Mouse (Mus musculus) adrenal gland, postnatal 4 days (tissue): ENCODE data around the gene Anp32b. TPM values are rescaled to one million over a fixed set of nuclear protein-coding genes. Genes with fewer than 3 reads are reported as not detected.

ENCODE experiments used
- DNase-seq, 2 experiments: peaks; one replicate each; pipeline ENCODE4 v3.0.0; 2021 to 2022; ENCODE audit warnings: low spot score in 2 of 2, mixed read lengths in 2 of 2
- total RNA-seq, 2 experiments: library from RNA; stranded (reverse); gene quantifications; 2 replicates each; pipeline ENCODE4 v1.2.3; 2021

Anp32b gene
- total RNA-seq, 2 experiments from 2014 or later, result 185 to 204 TPM

DNA sequence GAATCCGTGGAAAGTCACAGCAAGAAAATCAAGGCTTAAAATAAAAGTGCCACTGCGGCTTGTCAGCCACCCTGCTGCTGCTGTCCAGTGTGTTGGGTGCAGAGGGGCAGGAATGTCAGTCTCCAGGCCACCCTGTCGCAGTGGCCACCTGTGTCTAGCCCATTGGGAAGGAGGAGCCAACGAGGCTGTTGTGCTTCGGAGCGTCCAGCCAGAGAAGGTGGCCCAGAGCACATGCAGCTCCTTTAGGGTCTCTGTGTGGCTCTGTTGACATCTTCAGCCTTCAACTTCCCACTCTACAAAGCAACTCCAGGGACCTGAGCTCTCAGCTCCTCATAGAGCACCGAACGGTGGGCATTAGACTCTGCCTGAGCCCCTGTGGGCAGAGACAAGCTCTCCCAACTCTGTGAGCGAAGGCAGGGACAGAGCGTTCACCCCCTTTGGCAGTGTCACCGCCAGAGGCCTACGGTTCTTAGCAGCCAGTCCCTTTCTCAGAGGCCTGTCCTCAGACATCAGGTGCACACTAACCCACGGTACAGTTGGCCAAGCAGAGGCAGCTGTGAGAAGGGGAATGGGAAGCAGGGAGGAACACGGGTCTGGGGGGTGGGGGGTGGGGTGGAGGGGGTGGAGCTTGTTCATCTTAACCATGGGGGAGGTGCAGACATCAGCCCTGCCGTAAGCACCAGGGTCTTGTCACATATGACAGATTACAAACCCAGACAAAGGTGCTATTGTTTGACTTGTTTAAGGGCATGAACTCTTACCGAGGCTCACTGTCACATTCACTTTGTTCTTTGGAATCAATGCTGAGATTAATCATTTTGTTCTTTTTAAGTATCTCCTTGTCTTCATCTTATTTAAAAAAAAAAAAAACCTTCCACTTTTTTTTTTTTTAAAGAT lies 52.2 kb downstream of the Anp32b start:
- no peak for DNase-seq

DNA sequence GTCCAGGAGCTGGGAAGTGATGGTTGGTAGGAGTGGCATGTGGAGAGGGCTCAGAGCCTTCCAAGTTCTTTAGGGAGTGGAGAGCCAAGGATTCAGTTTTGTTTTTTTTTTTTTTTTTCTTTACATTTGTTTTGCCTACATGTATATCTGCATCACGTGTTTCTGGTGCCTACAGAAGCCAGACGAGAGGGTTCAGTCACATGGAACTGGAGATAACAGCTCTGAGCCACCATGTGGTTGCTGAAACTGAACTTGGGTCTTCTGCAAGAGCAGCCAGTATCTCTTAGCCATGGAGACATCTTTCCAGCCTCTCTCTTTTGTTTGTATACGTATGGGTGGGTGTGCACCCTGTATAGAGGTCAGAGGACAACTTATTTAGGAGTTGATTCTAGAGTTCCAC lies 53.2 kb downstream of the Anp32b start:
- DNase-seq, result no peak

DNA sequence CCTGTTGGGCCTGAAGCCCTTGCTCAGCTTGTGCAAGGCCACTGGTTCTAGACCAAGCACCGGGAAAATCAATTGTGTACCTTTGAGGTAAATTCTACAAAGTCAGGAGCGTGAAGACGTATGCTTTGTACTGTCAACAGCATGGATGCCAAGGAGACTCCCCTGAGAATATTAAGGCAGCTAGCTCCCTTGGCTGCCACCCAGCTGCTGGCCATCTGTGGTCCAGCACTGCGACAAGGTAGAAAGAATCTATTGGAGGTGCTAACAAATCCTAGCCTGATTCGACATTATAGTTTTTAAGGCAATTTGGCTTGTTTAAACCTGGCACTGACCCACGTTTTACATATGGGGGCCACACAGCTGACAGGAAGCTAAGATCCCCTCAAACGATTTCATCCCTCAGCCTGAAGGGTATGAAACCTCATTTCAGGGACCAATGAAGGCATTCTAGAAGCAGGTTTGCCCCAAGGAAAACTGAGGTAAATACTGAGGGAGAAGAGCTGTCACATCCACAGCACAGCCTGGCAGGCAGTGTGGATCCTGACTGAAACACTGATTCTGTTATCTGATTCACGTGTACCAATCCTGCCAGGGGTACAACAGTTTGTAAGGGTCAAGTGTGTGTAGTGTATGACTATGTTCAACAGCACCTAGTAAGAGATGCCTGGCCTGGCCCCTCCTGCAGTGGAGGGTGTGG lies 54.8 kb downstream of the Anp32b start:
- DNase-seq, result no peak

DNA sequence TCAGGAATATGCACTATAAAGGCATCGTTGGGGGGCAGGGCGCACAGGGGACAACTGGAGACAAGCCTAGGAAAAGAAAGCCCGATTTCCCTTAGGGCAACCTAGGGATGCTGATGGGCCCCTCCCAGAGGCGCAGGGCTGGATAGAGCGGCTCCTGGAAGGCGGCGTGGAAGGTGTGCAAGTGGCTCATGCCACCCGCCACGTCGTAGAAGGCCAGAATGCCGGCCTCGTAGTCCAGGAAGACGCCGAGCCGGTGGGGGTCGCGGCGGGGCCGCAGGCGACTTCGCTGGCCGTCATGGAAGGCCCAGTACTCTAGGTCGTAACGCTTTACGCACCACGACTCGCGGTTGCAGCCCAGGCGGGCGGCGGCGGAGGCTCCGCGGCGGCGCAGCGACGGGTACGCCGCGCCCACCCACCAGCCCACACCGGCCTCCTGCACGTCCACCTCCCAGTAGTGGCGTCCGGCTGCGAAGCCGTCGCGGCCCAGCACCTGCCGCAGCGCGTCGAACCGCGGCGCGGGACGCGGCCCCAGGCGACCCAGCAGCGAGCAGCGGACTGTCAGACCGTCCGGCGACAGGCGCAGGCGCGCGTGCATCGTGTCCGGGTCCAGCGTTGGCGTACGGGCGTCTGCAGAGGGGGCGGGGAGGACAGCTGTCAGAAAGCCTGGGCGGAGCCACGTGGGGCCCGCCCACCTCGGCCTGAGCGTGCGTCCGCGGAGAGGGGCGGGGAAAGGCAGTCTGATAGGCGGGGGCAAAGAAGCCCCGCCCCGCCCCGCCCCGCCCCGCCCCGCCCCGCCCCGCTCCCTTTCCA lies 56.3 kb downstream of the Anp32b start:
- DNase-seq, result peak; percentile 90 to 94

DNA sequence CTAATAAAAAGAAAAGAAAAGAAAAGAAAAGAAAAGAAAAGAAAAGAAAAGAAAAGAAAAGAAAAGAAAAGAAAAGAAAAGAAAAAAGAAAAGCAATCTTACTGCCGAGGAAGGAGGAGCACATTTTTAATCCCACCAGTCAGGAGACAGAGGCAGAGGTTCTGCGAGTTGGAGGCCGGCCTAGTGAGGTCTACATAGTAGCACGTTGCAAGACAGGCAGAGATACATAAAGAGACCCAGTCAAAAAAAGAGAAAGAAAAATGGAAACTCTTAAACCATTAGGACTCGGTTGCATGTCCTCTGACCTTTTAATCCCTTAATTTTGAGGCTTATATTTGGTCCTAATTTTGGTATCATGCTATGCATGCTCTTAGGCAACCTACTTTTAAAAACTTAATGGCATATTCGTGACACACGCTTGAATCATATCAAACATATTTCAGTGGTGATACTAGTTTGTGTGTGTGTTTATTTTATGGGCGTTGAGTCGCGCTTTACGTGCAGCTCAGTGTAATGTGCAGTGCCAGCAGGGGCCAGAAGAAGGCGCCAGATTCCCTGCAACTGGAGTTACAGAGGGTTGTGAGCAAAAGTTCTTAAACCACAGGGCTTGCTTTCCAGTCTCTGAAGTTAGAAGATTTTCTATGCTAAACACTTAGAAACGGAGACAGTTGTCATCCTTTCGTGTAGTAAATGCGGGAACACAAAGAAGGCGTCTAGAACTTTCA lies 57.2 kb downstream of the Anp32b start:
- DNase-seq, result peak; percentile 57 to 60

DNA sequence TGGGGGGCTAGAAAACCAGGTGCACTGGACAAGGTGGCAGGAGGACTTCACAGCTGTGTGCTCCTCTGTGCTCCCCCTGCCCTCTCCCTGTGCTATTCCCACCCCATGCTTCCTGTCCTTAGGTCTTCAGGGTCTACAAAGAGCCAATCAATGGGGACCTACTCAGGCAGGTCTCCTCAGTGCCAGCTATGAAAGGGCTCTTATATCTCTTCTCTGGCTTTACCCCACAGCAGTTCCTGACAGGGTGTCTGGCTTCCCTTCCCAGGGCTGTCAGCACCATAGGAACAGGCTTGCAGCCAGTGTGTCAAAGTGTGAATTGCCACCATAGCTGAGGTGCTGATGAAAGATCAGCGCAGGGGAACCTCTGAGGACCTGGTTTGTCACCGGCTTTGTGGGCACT lies 69.8 kb downstream of the Anp32b start:
- DNase-seq, result no peak

DNA sequence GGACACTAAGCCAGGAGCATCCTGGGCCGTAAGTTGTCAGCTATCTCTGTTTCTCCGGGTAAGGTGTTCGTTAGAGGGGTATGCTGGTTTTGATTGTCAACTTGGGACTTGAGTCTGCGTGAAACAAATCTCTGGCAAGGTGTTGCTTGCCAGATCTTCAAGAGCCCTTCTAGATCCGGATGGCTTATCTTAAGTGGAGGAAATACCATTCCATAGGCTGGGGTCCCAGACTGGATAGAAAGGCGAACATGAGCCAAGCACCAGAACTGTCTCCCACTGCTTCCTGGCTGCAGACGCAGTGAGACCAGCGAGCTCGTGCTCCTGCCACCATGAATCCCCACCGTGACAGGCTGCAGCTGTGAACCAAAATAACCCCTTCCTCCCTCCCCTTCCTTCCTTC lies 70.8 kb downstream of the Anp32b start:
- no peak for DNase-seq

Other genes starting within 250 kb of the Anp32b start
- gene Foxe1, start 107.3 kb upstream of the Anp32b start, total RNA-seq, result not detected
- 1 to 10 TPM; 7.4 to 7.8 TPM for gene Trmo, start 61.5 kb upstream of the Anp32b start, total RNA-seq
- 10 to 100 TPM in 1 of 2 experiments, 1 to 10 TPM in 1; 7.3 to 17.9 TPM for gene Hemgn, start 37.4 kb upstream of the Anp32b start, total RNA-seq
- 10 to 100 TPM; 51.0 to 51.3 TPM for gene Nans, start 38.3 kb downstream of the Anp32b start, total RNA-seq
- 1 to 10 TPM; 7.2 to 7.5 TPM for gene Trim14, start 85.2 kb downstream of the Anp32b start, total RNA-seq
- 1 to 10 TPM; 5.1 to 7.0 TPM for gene Coro2a, start 151.3 kb downstream of the Anp32b start, total RNA-seq
- gene Tbc1d2, start 199.3 kb downstream of the Anp32b start, total RNA-seq, result 1 to 10 TPM; 2.8 to 3.9 TPM